Comparison of ENCODE assay signal across 23 mouse cellular contexts in the genomic region with DNA sequence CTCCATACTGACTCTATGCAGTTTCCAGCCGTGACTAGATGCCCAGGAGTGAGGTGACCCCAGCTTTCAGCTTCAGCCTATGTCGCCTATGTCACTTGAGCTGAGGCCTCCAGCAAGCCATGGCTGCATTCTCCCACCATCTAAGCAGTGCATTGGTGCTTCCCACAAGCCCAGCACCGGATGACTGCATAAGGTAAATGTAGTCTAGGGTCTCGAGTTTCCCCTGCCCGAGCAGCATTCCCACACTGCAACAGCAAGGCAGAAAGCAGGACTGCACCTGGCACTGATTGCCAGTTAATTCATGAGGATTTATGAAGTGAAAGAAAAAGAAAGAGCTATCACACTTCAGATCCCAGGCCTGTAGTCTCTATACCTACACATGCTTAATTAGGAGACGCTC.
DNase-seq lines count a peak whose midpoint lies in the region; ATAC-seq and TF ChIP-seq lines count a peak whose summit lies in the region.
"Had no signal": no experiment of that assay in that cellular context is flagged by ENCODE, and none has a peak within 500 bp of the region (broad histone marks: within the 10 kb centered on the region; RNA-seq: fewer than 3 reads in every experiment).

No protein-coding gene starts in this region.

- no peak overlapping the region for H3K27ac ChIP-seq in kidney, embryonic 15.5 days
- H3K27ac ChIP-seq in stomach, postnatal 0 days (replicated peaks) = no peak overlapping the region
- H3K27ac ChIP-seq: embryonic facial prominence, embryonic 12.5 days; embryonic facial prominence, embryonic 15.5 days; heart, adult 2 months; heart, embryonic 10.5 days; heart, embryonic 13.5 days; hindbrain, embryonic 12.5 days; hindbrain, embryonic 15.5 days had no signal

- H3K27me3 ChIP-seq in kidney, embryonic 15.5 days = no peaks in the 10 kb centered on the region
- no peaks in the 10 kb centered on the region for H3K27me3 ChIP-seq in stomach, postnatal 0 days (ENCODE audit: control insufficient read depth, insufficient read depth, low read length)
- H3K27me3 ChIP-seq: embryonic facial prominence, embryonic 12.5 days; hindbrain, embryonic 12.5 days; hindbrain, embryonic 15.5 days had no signal

- no peaks in the 10 kb centered on the region for H3K36me3 ChIP-seq in kidney, embryonic 15.5 days
- no peaks in the 10 kb centered on the region for H3K36me3 ChIP-seq in stomach, postnatal 0 days (ENCODE audit: control insufficient read depth, insufficient read depth, low read length)
- H3K36me3 ChIP-seq: embryonic facial prominence, embryonic 12.5 days; embryonic facial prominence, embryonic 15.5 days; heart, embryonic 10.5 days; heart, embryonic 13.5 days; hindbrain, embryonic 12.5 days; hindbrain, embryonic 15.5 days had no signal

- DNase-seq in embryo, embryonic 11 days = peak; percentile 25
- DNase-seq in embryo, embryonic 10 days (ENCODE audit: low spot score) = no peak
- no peak for DNase-seq in kidney, postnatal 36 days
- DNase-seq in forelimb bud, embryonic 11.5 days (ENCODE audit: low read depth, low spot score) = peak; percentile 65
- no peak for DNase-seq in stomach, postnatal 0 days (ENCODE audit: low spot score)
- DNase-seq: adrenal gland, adult 8-10 months; adrenal gland, postnatal 25 days; cerebellum, adult 11-12 months; cerebellum, adult 8-10 months; cerebellum, postnatal 10 days; cerebellum, postnatal 36 days; forebrain, postnatal 0 days; gastrocnemius, postnatal 25 days; heart, adult 2 months had no signal

- H3K9ac ChIP-seq in kidney, embryonic 15.5 days = no peak overlapping the region
- H3K9ac ChIP-seq in stomach, postnatal 0 days (ENCODE audit: low read length) = no peak overlapping the region
- H3K9ac ChIP-seq: embryonic facial prominence, embryonic 12.5 days; embryonic facial prominence, embryonic 15.5 days; forebrain, postnatal 0 days; heart, embryonic 13.5 days; hindbrain, embryonic 12.5 days; hindbrain, embryonic 15.5 days had no signal

- H3K4me2 ChIP-seq in kidney, embryonic 15.5 days = no peak overlapping the region
- no peak overlapping the region for H3K4me2 ChIP-seq in stomach, postnatal 0 days (replicated peaks; ENCODE audit: low read depth)
- H3K4me2 ChIP-seq: embryonic facial prominence, embryonic 12.5 days; embryonic facial prominence, embryonic 15.5 days; heart, embryonic 13.5 days; hindbrain, embryonic 12.5 days; hindbrain, embryonic 15.5 days had no signal

- no peaks in the 10 kb centered on the region for H3K4me1 ChIP-seq in kidney, embryonic 15.5 days
- no peaks in the 10 kb centered on the region for H3K4me1 ChIP-seq in stomach, postnatal 0 days (replicated peaks; ENCODE audit: control insufficient read depth, insufficient read depth)
- H3K4me1 ChIP-seq: embryonic facial prominence, embryonic 15.5 days had no signal

- TF ChIP-seq EP300 in stomach, postnatal 0 days (optimal IDR thresholded peaks at IDR 0.05) = no peak

- TF ChIP-seq CTCF in stomach, postnatal 0 days (IDR thresholded peaks at IDR 0.05; ENCODE audit: low read depth) = no peak

- ATAC-seq in kidney, embryonic 15.5 days (replicated peaks; ENCODE audit: low FRiP score) = peak; percentile 81
- ATAC-seq in stomach, postnatal 0 days (ENCODE audit: low FRiP score, low TSS enrichment) = no peak
- ATAC-seq: activated CD4-positive, CD25-positive, alpha-beta regulatory T cell, adult 4 months; forebrain, embryonic 14.5 days; forebrain, postnatal 0 days had no signal

- WGBS in kidney, embryonic 15.5 days = 44% methylated on average over 6 of the region's 6 CpGs
- WGBS in stomach, postnatal 0 days = 81% methylated on average over 6 of the region's 6 CpGs

- no peaks in the 10 kb centered on the region for H3K9me3 ChIP-seq in kidney, embryonic 15.5 days (replicated peaks)
- H3K9me3 ChIP-seq in stomach, postnatal 0 days (ENCODE audit: control insufficient read depth, low read length) = no peaks in the 10 kb centered on the region
- H3K9me3 ChIP-seq: embryonic facial prominence, embryonic 12.5 days; embryonic facial prominence, embryonic 15.5 days; heart, embryonic 10.5 days; heart, embryonic 13.5 days; hindbrain, embryonic 12.5 days; hindbrain, embryonic 15.5 days had no signal

- H3K4me3 ChIP-seq in kidney, embryonic 15.5 days (replicated peaks) = no peak overlapping the region
- no peak overlapping the region for H3K4me3 ChIP-seq in stomach, postnatal 0 days (ENCODE audit: low read depth, low read length)
- H3K4me3 ChIP-seq: embryonic facial prominence, embryonic 12.5 days; embryonic facial prominence, embryonic 15.5 days; heart, adult 2 months; heart, embryonic 10.5 days; heart, embryonic 13.5 days; hindbrain, embryonic 12.5 days; hindbrain, embryonic 15.5 days had no signal

Comparison
In these comparisons a context has a peak if more than half of its experiments do, and no peak if none do; other contexts are left out.
1. DNase-seq: peak in embryo, embryonic 11 days (single experiment) and forelimb bud, embryonic 11.5 days (single experiment); none in embryo, embryonic 10 days (single experiment), kidney, postnatal 36 days (0 of 2) and stomach, postnatal 0 days (single experiment).